Mouse (Mus musculus) midbrain, embryonic 14.5 days (tissue): ENCODE measurements around the gene AF067061. TPM values are rescaled to one million over a fixed set of nuclear protein-coding genes. Genes with fewer than 3 reads are reported as not detected.

Experiments
- polyA plus RNA-seq: library from polyadenylated mRNA; unstranded; fragments of >200 nt; fragmentation: Nextera tagmentation; extraction: Ambion mirVana; gene quantifications from 2 replicates; pipeline ENCODE4 v1.2.1, GENCODE M21; 2014

Gene AF067061
- polyA plus RNA-seq, 1 experiment from 2014 or later, result not detected

Other genes with a start within 250 kb of the AF067061 start
- gene Gm36079, start 236.1 kb upstream of the AF067061 start, polyA plus RNA-seq, result not detected in 2 replicates
- gene Gm21188, start 210.9 kb upstream of the AF067061 start, polyA plus RNA-seq, result not detected in 2 replicates
- not detected in 2 replicates for gene Gm20767, start 122.9 kb upstream of the AF067061 start, polyA plus RNA-seq
- not detected in 2 replicates for gene Gm21818, start 90.7 kb upstream of the AF067061 start, polyA plus RNA-seq
- not detected in 2 replicates for gene Gm21762, start 47.2 kb upstream of the AF067061 start, polyA plus RNA-seq
- gene Gm21731, start 24.0 kb upstream of the AF067061 start, polyA plus RNA-seq, result not detected in 2 replicates
- 0.47 TPM in 1 of 2 replicates, not detected in the other for gene BC147527, start 37.3 kb downstream of the AF067061 start, polyA plus RNA-seq
- not detected in 2 replicates for gene Tcstv3, start 53.8 kb downstream of the AF067061 start, polyA plus RNA-seq